Mouse (Mus musculus): ENCODE data around the gene Bzw1. TPM values are rescaled to one million over a fixed set of nuclear protein-coding genes. Genes with fewer than 3 reads are reported as not detected.

The Bzw1 gene
- total and polyA plus RNA-seq, 3 experiments = 199 to 268 (median 242) TPM

GRCm38 (mm10) chr1:58346159-58346558, 46.5 kb upstream of the Bzw1 start (continued):
- TF ChIP-seq USF2 (IDR thresholded peaks at IDR 0.05; ENCODE audit: borderline replicate concordance in 1 of 2, insufficient read depth in 1 of 2, low read depth in 1 of 2, low read length in 2 of 2) = no peak
- TF ChIP-seq NRF1 (IDR thresholded peaks at IDR 0.05; ENCODE audit: insufficient read depth, low read depth, low read length, poor library complexity, severe bottlenecking) = no peak
- TF ChIP-seq SIN3A (IDR thresholded peaks at IDR 0.05; ENCODE audit: low read length) = no peak

DNA sequence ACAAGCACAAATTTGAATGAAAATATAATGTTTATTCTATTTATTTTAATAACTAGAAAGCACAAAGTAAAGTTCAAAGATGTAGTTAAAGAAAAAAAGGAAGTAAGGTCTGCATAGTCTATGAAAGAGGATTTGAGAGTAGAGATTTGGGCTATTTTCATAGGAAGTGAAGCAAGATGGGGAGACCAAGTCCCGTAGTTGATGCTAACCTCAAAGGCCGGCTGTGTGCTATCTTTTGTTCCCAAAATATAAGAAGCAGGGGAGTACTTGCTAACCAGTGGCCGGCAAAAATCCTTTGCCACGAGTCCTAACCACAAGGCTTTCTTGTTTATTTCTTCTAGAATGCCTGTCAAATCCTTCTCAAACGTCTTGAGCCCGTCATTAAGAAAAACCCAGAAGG, 44.0 kb upstream of the Bzw1 start:
- Histone ChIP-seq H3K9ac (ENCODE audit: control insufficient read depth, low read depth, low read length, poor library complexity, severe bottlenecking) (no peak overlapping the region), H3K4me1 (ENCODE audit: control insufficient read depth in 1 of 2, insufficient read depth in 2 of 2, low read length in 2 of 2) (peaks cover 0 to 4% of the 10 kb centered on the region in 2 experiments; a peak in 1 of 4 replicates), H3K27ac (ENCODE audit: control insufficient read depth, low read depth, low read length) (no peak overlapping the region), H3K36me3 (ENCODE audit: control insufficient read depth in 1 of 2, insufficient read depth in 2 of 2, low read length in 2 of 2) (no peaks in the 10 kb centered on the region), H3K79me2 (ENCODE audit: control insufficient read depth, insufficient read depth, low read length, poor library complexity) (no peaks in the 10 kb centered on the region), H3K27me3 (ENCODE audit: control insufficient read depth in 1 of 2, insufficient read depth in 2 of 2, low read length in 2 of 2) (no peaks in the 10 kb centered on the region), H3K9me3 (replicated peaks; ENCODE audit: insufficient read depth, low read length) (no peaks in the 10 kb centered on the region), H3K4me3 (ENCODE audit: control insufficient read depth in 1 of 2, insufficient read depth in 1 of 2, low read depth in 2 of 2, low read length in 2 of 2) (no peak overlapping the region)
- no peak for DNase-seq (ENCODE audit: low read depth, low spot score)
- no peak for TF ChIP-seq TCF12 (IDR thresholded peaks at IDR 0.05; ENCODE audit: low read depth, low read length)
- no peak for TF ChIP-seq SIN3A (IDR thresholded peaks at IDR 0.05; ENCODE audit: low read length)
- TF ChIP-seq NRF1 (IDR thresholded peaks at IDR 0.05; ENCODE audit: insufficient read depth, low read depth, low read length, poor library complexity, severe bottlenecking) = no peak
- TF ChIP-seq ETS1 (IDR thresholded peaks at IDR 0.05; ENCODE audit: low read depth, low read length) = no peak
- no peak for TF ChIP-seq TAL1 (IDR thresholded peaks at IDR 0.05; ENCODE audit: low read length)
- TF ChIP-seq NELFE (IDR thresholded peaks at IDR 0.05; ENCODE audit: low read depth, low read length) = no peak
- no peak for TF ChIP-seq UBTF (IDR thresholded peaks at IDR 0.05; ENCODE audit: borderline replicate concordance, insufficient read depth, low read depth, low read length)

DNA sequence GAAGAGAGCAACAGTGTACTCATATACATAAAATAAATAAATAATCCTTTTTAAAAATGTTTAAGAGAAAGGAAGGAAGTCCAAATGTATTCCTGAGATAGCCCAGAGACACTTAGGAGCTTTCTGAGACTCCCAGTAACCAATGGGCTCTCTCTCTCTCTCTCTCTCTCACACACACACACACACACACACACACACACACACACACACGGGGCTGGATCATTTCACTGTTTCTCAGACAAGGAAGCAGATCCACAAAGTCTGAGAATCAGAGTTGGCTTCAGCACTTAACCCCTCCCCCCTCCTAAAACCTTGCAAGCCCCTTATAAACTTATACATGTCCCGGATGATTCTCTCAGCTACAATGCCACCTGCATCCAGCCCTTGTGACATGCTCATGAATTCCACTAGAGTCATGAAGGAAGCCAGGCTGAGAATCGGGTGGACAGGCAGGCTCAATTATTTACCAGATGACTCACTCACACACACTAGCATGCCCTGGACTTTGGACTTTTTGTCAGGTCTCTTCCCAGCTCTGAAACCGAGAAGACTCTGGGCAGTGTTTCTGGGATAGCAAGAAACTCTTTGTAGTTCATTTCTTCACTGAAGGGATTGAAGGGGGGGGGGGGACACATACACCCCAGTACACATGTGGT, 39.3 kb upstream of the Bzw1 start:
- H3K79me2 ChIP-seq (ENCODE audit: control insufficient read depth, insufficient read depth, low read length, poor library complexity) = no peaks in the 10 kb centered on the region
- H3K9me3 ChIP-seq (replicated peaks; ENCODE audit: insufficient read depth, low read length) = no peaks in the 10 kb centered on the region
- no peaks in the 10 kb centered on the region for H3K36me3 ChIP-seq (ENCODE audit: control insufficient read depth in 1 of 2, insufficient read depth in 2 of 2, low read length in 2 of 2)
- H3K4me3 ChIP-seq (ENCODE audit: control insufficient read depth in 1 of 2, insufficient read depth in 1 of 2, low read depth in 2 of 2, low read length in 2 of 2) = no peak overlapping the region
- TF ChIP-seq CTCF (IDR thresholded peaks at IDR 0.05 in 2 of 3, conservative IDR thresholded peaks at IDR 0.05 in 1 of 3; ENCODE audit: control insufficient read depth in 1 of 3, insufficient read depth in 1 of 3, low read depth in 2 of 3, low read length in 3 of 3, poor library complexity in 1 of 3, severe bottlenecking in 1 of 3) (no peak), ZKSCAN1 (IDR thresholded peaks at IDR 0.05; ENCODE audit: low read depth, low read length) (no peak), RCOR1 (IDR thresholded peaks at IDR 0.05; ENCODE audit: low read depth, low read length) (no peak), RAD21 (IDR thresholded peaks at IDR 0.05; ENCODE audit: low read depth, low read length) (no peak), EP300 (IDR thresholded peaks at IDR 0.05; ENCODE audit: low read depth in 1 of 2, low read length in 2 of 2) (no peak), POLR2AphosphoS5 (IDR thresholded peaks at IDR 0.05; ENCODE audit: borderline replicate concordance, low read depth, low read length) (no peak), GABPA (IDR thresholded peaks at IDR 0.05; ENCODE audit: low read depth, low read length) (no peak), CHD1 (IDR thresholded peaks at IDR 0.05; ENCODE audit: low read depth, low read length) (no peak), BHLHE40 (IDR thresholded peaks at IDR 0.05; ENCODE audit: borderline replicate concordance, low read depth, low read length) (no peak), MAFK (IDR thresholded peaks at IDR 0.05; ENCODE audit: borderline replicate concordance, low read depth, low read length) (no peak), MYB (IDR thresholded peaks at IDR 0.05; ENCODE audit: low read depth, low read length) (no peak), GATA1 (IDR thresholded peaks at IDR 0.05; ENCODE audit: low read depth, low read length) (no peak), ETS1 (IDR thresholded peaks at IDR 0.05; ENCODE audit: low read depth, low read length) (no peak)
- peaks cover 0 to 4% of the 10 kb centered on the region in 2 experiments; a peak in 1 of 4 replicates for H3K4me1 ChIP-seq (ENCODE audit: control insufficient read depth in 1 of 2, insufficient read depth in 2 of 2, low read length in 2 of 2)
- DNase-seq (ENCODE audit: low read depth, low spot score) = no peak
- no peak overlapping the region for H3K9ac ChIP-seq (ENCODE audit: control insufficient read depth, low read depth, low read length, poor library complexity, severe bottlenecking)
- H3K27me3 ChIP-seq (ENCODE audit: control insufficient read depth in 1 of 2, insufficient read depth in 2 of 2, low read length in 2 of 2) = no peaks in the 10 kb centered on the region
- no peak overlapping the region for H3K27ac ChIP-seq (ENCODE audit: control insufficient read depth, low read depth, low read length)
